Mouse (Mus musculus): ENCODE measurements at regions not wholly inside any gene's neighbourhood (a gene's known extent, or its start where the extent isn't known, plus 50 kb on each side); places are given as distances from the start of the nearest gene placed in this dataset.

- 73% methylated on average over 17 of the region's 17 CpGs for WGBS
- DNase-seq (ENCODE audit: low spot score): no peak
- H3K27ac ChIP-seq (replicated peaks): peak overlapping the region; percentile 55
- peaks cover 52% of the 10 kb centered on the region for H3K27me3 ChIP-seq (ENCODE audit: low read depth, poor library complexity, severe bottlenecking)
- no peak overlapping the region for H3K4me3 ChIP-seq
- H3K4me1 ChIP-seq: peaks cover 45% of the 10 kb centered on the region
- no peaks in the 10 kb centered on the region for H3K9me3 ChIP-seq (replicated peaks)
- no peaks in the 10 kb centered on the region for H3K36me3 ChIP-seq
Measured at GRCm38 (mm10) chr13:54883748-54884708, 65.2 kb upstream of the Unc5a start.

- Histone ChIP-seq H3K4me3 (no peak overlapping the region), H3K27ac (replicated peaks) (peak overlapping the region; percentile 55), H3K9me3 (replicated peaks) (no peaks in the 10 kb centered on the region), H3K36me3 (no peaks in the 10 kb centered on the region), H3K27me3 (ENCODE audit: low read depth, poor library complexity, severe bottlenecking) (peaks cover 59% of the 10 kb centered on the region), H3K4me1 (peaks cover 38% of the 10 kb centered on the region)
- no peak for DNase-seq (ENCODE audit: low spot score)
- 68% methylated on average over 14 of the region's 14 CpGs for WGBS
Measured at GRCm38 (mm10) chr13:54884709-54885460, 64.3 kb upstream of the Unc5a start.

- peak overlapping the region; percentile 50 for H3K4me3 ChIP-seq
- H3K4me1 ChIP-seq: peaks cover 41% of the 10 kb centered on the region
- peak; percentile 56 for DNase-seq (ENCODE audit: low spot score)
- no peaks in the 10 kb centered on the region for H3K36me3 ChIP-seq
- peaks cover 65% of the 10 kb centered on the region for H3K27me3 ChIP-seq (ENCODE audit: low read depth, poor library complexity, severe bottlenecking)
- H3K9me3 ChIP-seq (replicated peaks): no peaks in the 10 kb centered on the region
- peak overlapping the region; percentile 83 for H3K27ac ChIP-seq (replicated peaks)
- WGBS: 18% methylated on average over 17 of the region's 18 CpGs
Measured at GRCm38 (mm10) chr13:54887366-54887921, 61.8 kb upstream of the Unc5a start.

GRCm38 (mm10) chr13:54888021-54888420 lies 61.2 kb upstream of the Unc5a start:
- Histone ChIP-seq H3K4me1 (peaks cover 47% of the 10 kb centered on the region), H3K27ac (replicated peaks) (peak overlapping the region; percentile 83), H3K4me3 (peak overlapping the region; percentile 50), H3K9me3 (replicated peaks) (no peaks in the 10 kb centered on the region), H3K27me3 (ENCODE audit: low read depth, poor library complexity, severe bottlenecking) (peaks cover 64% of the 10 kb centered on the region), H3K36me3 (no peaks in the 10 kb centered on the region)
- WGBS: 62% methylated on average over 5 of the region's 5 CpGs
- DNase-seq (ENCODE audit: low spot score): no peak

GRCm38 (mm10) chr13:54889684-54890399 lies 59.4 kb upstream of the Unc5a start:
- H3K9me3 ChIP-seq (replicated peaks): no peaks in the 10 kb centered on the region
- H3K4me3 ChIP-seq: no peak overlapping the region
- H3K27ac ChIP-seq (replicated peaks): no peak overlapping the region
- H3K36me3 ChIP-seq: no peaks in the 10 kb centered on the region
- WGBS: 85% methylated on average over 8 of the region's 8 CpGs
- peaks cover 58% of the 10 kb centered on the region for H3K27me3 ChIP-seq (ENCODE audit: low read depth, poor library complexity, severe bottlenecking)
- DNase-seq (ENCODE audit: low spot score): no peak
- peaks cover 45% of the 10 kb centered on the region for H3K4me1 ChIP-seq

- Histone ChIP-seq H3K27ac (replicated peaks) (no peak overlapping the region), H3K4me1 (peaks cover 28% of the 10 kb centered on the region), H3K4me3 (no peak overlapping the region), H3K36me3 (no peaks in the 10 kb centered on the region), H3K9me3 (replicated peaks) (no peaks in the 10 kb centered on the region), H3K27me3 (ENCODE audit: low read depth, poor library complexity, severe bottlenecking) (peaks cover 35% of the 10 kb centered on the region)
- DNase-seq (ENCODE audit: low spot score): no peak
- WGBS: 9% methylated on average over 1 of the region's 1 CpGs
Measured at GRCm38 (mm10) chr13:54892572-54892971, 56.6 kb upstream of the Unc5a start.

- 43% methylated on average over 7 of the region's 7 CpGs for WGBS
- H3K4me1 ChIP-seq: peaks cover 19% of the 10 kb centered on the region
- H3K27me3 ChIP-seq (ENCODE audit: low read depth, poor library complexity, severe bottlenecking): peaks cover 26% of the 10 kb centered on the region
- no peak overlapping the region for H3K4me3 ChIP-seq
- no peak overlapping the region for H3K27ac ChIP-seq (replicated peaks)
- no peaks in the 10 kb centered on the region for H3K9me3 ChIP-seq (replicated peaks)
- no peak for DNase-seq (ENCODE audit: low spot score)
- H3K36me3 ChIP-seq: no peaks in the 10 kb centered on the region
Measured at GRCm38 (mm10) chr13:54893651-54894050, 55.6 kb upstream of the Unc5a start.

- DNase-seq (ENCODE audit: low spot score): no peak
- no peaks in the 10 kb centered on the region for H3K36me3 ChIP-seq
- H3K4me3 ChIP-seq: no peak overlapping the region
- 79% methylated on average over 5 of the region's 5 CpGs for WGBS
- peaks cover 19% of the 10 kb centered on the region for H3K4me1 ChIP-seq
- peaks cover 17% of the 10 kb centered on the region for H3K27me3 ChIP-seq (ENCODE audit: low read depth, poor library complexity, severe bottlenecking)
- no peak overlapping the region for H3K27ac ChIP-seq (replicated peaks)
- no peaks in the 10 kb centered on the region for H3K9me3 ChIP-seq (replicated peaks)
Measured at GRCm38 (mm10) chr13:54895981-54896380, 53.2 kb upstream of the Unc5a start.

Data from midbrain, embryonic 10.5 days (tissue).